Mouse (Mus musculus): ENCODE results near the gene Pet117. TPM values are rescaled to one million over a fixed set of nuclear protein-coding genes. Genes with fewer than 3 reads are reported as not detected.
"Not testable (repeated sequence)": the region's sequence is repeated elsewhere in the genome, so short reads cannot be mapped to it uniquely, and the experiment has no call there.

The Pet117 gene
- polyA plus RNA-seq, 1 experiment from 2014 or later = 3.8 TPM

DNA sequence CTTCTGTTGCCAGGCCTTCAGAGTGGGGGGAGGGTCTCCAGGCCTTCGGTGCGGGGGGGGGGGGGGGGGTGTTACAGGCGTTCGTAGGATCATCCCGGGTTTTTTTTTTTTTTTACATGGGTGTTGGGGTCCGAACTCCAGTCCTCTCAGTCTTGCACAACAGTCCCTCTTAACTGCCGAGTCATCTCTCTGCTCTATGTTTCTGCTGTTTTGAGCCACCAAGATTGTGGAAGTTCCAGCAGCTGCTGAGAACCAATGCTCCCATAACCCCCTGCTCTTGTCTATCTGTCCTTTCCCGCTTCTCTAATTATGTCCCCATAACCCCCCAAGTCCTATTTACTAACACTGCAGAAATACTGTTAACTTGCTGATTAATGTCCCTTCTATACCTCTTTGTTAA is 31.1 kb upstream of the Pet117 start:
- no peak overlapping the region for H3K9ac ChIP-seq
- peaks cover 5% of the 10 kb centered on the region; the same call in 1 of the 2 replicates for H3K4me1 ChIP-seq (replicated peaks)
- H3K9me3 ChIP-seq (replicated peaks) = no peaks in the 10 kb centered on the region
- WGBS = 60% methylated on average over 8 of the region's 8 CpGs
- H3K36me3 ChIP-seq = no peaks in the 10 kb centered on the region
- H3K4me2 ChIP-seq = no peak overlapping the region
- no peak for ATAC-seq (ENCODE audit: insufficient number of reproducible peaks, low FRiP score)
- no peak overlapping the region for H3K27ac ChIP-seq (ENCODE audit: poor library complexity, severe bottlenecking)
- H3K4me3 ChIP-seq = no peak overlapping the region
- H3K27me3 ChIP-seq (replicated peaks) = peaks cover 37% of the 10 kb centered on the region

GRCm38 (mm10) chr2:144338149-144338548 is 30.6 kb upstream of the Pet117 start:
- H3K27me3 ChIP-seq (replicated peaks) = peaks cover 33% of the 10 kb centered on the region
- H3K27ac ChIP-seq (ENCODE audit: poor library complexity, severe bottlenecking); H3K9ac ChIP-seq; H3K4me3 ChIP-seq; H3K4me2 ChIP-seq; H3K9me3 ChIP-seq (replicated peaks); ATAC-seq (ENCODE audit: insufficient number of reproducible peaks, low FRiP score); H3K36me3 ChIP-seq; H3K4me1 ChIP-seq (replicated peaks): not testable (repeated sequence)
- 83% methylated on average over 6 of the region's 6 CpGs for WGBS

DNA sequence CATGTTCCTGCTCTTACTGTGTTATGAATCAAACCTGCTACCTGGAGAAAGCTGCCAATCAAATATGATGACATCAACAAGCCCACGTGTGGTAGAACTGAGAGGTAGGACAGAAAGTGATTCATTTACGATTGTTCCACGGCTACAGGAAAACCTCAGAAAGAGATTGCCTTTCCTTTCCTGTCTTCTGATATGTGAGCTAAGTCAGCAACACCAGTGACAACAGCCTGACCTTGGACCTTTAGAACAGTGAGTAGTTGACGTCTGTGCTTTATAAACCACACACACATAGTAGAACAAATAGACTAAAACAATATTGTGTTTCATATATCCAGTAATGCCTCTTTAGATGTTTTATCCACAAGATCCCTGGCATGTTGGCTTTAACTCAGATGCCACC is 25.6 kb upstream of the Pet117 start:
- ATAC-seq (ENCODE audit: insufficient number of reproducible peaks, low FRiP score) = no peak
- Histone ChIP-seq H3K27me3 (replicated peaks) (no peaks in the 10 kb centered on the region), H3K27ac (ENCODE audit: poor library complexity, severe bottlenecking) (no peak overlapping the region), H3K4me1 (replicated peaks) (no peaks in the 10 kb centered on the region), H3K9me3 (replicated peaks) (no peaks in the 10 kb centered on the region), H3K9ac (no peak overlapping the region), H3K4me3 (no peak overlapping the region), H3K36me3 (no peaks in the 10 kb centered on the region), H3K4me2 (no peak overlapping the region)
- 57% methylated on average over 4 of the region's 4 CpGs for WGBS

DNA sequence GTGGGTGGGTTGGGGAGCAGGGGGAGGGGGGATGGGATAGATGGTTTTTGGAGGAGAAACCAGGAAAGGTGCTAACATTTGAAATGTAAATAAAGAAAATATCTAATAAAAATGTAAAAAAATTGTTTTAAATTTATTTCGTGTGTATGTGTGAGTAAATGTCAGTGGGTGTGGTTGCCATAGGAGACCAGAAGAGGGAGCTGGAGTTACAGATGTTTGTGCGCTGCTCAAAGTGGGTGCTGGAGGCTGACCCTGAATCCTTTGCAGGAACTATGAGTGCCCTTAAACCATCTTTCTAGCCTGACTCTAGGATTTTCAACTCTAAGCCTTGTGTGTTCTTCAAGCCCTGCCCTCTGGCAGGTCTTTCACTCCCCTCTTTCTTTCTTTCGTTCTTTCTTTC is 20.3 kb upstream of the Pet117 start:
- WGBS = 62% methylated on average over 3 of the region's 3 CpGs
- Histone ChIP-seq H3K4me3 (no peak overlapping the region), H3K9ac (no peak overlapping the region), H3K27me3 (replicated peaks) (no peaks in the 10 kb centered on the region), H3K9me3 (replicated peaks) (no peaks in the 10 kb centered on the region), H3K4me2 (no peak overlapping the region), H3K27ac (ENCODE audit: poor library complexity, severe bottlenecking) (no peak overlapping the region), H3K4me1 (replicated peaks) (no peaks in the 10 kb centered on the region), H3K36me3 (no peaks in the 10 kb centered on the region)
- ATAC-seq (ENCODE audit: insufficient number of reproducible peaks, low FRiP score) = no peak

- ATAC-seq (ENCODE audit: insufficient number of reproducible peaks, low FRiP score) = no peak
- WGBS = 82% methylated on average over 11 of the region's 11 CpGs
- no peaks in the 10 kb centered on the region for H3K27me3 ChIP-seq (replicated peaks)
Measured at GRCm38 (mm10) chr2:144352843-144353242, 16.0 kb upstream of the Pet117 start.

DNA sequence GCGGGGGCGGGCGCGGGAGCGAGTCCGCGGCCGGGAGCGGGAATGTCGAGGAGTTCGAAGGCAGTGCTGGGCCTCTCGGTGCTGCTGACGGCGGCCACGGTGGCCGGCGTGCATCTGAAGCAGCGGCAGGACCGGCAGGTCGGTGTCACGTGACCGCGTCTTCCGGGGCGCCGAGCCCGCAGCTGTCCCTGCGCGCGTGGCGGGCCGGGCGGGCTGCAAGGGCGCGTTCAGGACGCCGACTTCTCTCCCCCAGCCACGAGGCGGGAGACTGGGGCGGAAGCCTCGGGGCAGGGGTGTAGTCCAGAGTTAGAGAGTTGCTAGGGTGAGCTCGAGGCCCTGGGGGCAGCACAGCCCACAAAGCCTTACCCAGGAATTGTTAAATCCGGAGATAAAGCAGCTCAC is 225 bp downstream of the Pet117 start:
- Histone ChIP-seq H3K4me3 (peak overlapping the region; percentile 72), H3K9me3 (replicated peaks) (no peaks in the 10 kb centered on the region), H3K4me1 (replicated peaks) (peaks cover 17% of the 10 kb centered on the region), H3K4me2 (peak overlapping the region; percentile 82), H3K27me3 (replicated peaks) (no peaks in the 10 kb centered on the region), H3K9ac (peak overlapping the region; percentile 87), H3K27ac (ENCODE audit: poor library complexity, severe bottlenecking) (peak overlapping the region; percentile 90), H3K36me3 (peaks cover 11% of the 10 kb centered on the region)
- 0% methylated on average over 41 of the region's 43 CpGs for WGBS
- peak; percentile 86 for ATAC-seq (ENCODE audit: insufficient number of reproducible peaks, low FRiP score)

More at GRCm38 (mm10) chr2:144352843-144353242, 16.0 kb upstream of the Pet117 start:
- Histone ChIP-seq H3K4me3 (no peak overlapping the region), H3K4me1 (replicated peaks) (no peaks in the 10 kb centered on the region), H3K36me3 (no peaks in the 10 kb centered on the region), H3K27ac (ENCODE audit: poor library complexity, severe bottlenecking) (no peak overlapping the region), H3K4me2 (no peak overlapping the region), H3K9ac (no peak overlapping the region), H3K9me3 (replicated peaks) (no peaks in the 10 kb centered on the region)

- H3K4me3 ChIP-seq = peak overlapping the region; percentile 72
- H3K27me3 ChIP-seq (replicated peaks) = no peaks in the 10 kb centered on the region
- H3K4me2 ChIP-seq = peak overlapping the region; percentile 82
- peaks cover 16% of the 10 kb centered on the region for H3K36me3 ChIP-seq
- H3K9me3 ChIP-seq (replicated peaks) = no peaks in the 10 kb centered on the region
- peak overlapping the region; percentile 87 for H3K9ac ChIP-seq
- peak overlapping the region; percentile 90 for H3K27ac ChIP-seq (ENCODE audit: poor library complexity, severe bottlenecking)
- under 1% methylated on average over 12 of the region's 12 CpGs for WGBS
- H3K4me1 ChIP-seq (replicated peaks) = peaks cover 17% of the 10 kb centered on the region
- no peak for ATAC-seq (ENCODE audit: insufficient number of reproducible peaks, low FRiP score)
Measured at GRCm38 (mm10) chr2:144369511-144369910, 715 bp downstream of the Pet117 start.

DNA sequence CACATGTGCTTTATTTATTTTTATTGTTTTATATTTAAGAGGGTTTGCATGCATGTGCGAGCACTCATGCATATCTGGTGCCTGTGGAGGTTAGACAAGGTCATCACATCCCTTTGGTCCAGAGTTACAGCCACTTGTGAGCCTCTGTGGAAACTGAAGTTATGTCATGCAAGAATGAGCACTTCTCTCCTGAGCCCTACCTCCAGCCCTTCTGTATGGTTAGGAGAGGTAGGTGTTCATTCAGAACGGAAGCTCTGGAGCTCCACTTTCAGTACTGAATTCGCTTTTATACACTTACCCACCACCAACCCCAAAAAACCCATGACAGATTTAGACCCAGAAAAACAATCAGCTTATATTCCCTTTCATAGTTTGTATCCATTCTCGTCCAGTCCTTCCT is 2.8 kb downstream of the Pet117 start:
- Histone ChIP-seq H3K9me3 (replicated peaks) (no peaks in the 10 kb centered on the region), H3K4me3 (no peak overlapping the region), H3K9ac (no peak overlapping the region), H3K36me3 (peaks cover 35% of the 10 kb centered on the region), H3K4me1 (replicated peaks) (peaks cover 17% of the 10 kb centered on the region), H3K4me2 (no peak overlapping the region), H3K27ac (ENCODE audit: poor library complexity, severe bottlenecking) (no peak overlapping the region), H3K27me3 (replicated peaks) (no peaks in the 10 kb centered on the region)
- 72% methylated on average over 4 of the region's 4 CpGs for WGBS
- no peak for ATAC-seq (ENCODE audit: insufficient number of reproducible peaks, low FRiP score)

GRCm38 (mm10) chr2:144373063-144373462 is 4.3 kb downstream of the Pet117 start:
- no peak overlapping the region for H3K9ac ChIP-seq
- WGBS = 93% methylated on average over 9 of the region's 9 CpGs
- H3K36me3 ChIP-seq = peaks cover 49% of the 10 kb centered on the region
- no peak overlapping the region for H3K4me3 ChIP-seq
- no peaks in the 10 kb centered on the region for H3K9me3 ChIP-seq (replicated peaks)
- no peak overlapping the region for H3K4me2 ChIP-seq
- H3K27me3 ChIP-seq (replicated peaks) = no peaks in the 10 kb centered on the region
- no peak for ATAC-seq (ENCODE audit: insufficient number of reproducible peaks, low FRiP score)
- H3K4me1 ChIP-seq (replicated peaks) = peaks cover 17% of the 10 kb centered on the region
- no peak overlapping the region for H3K27ac ChIP-seq (ENCODE audit: poor library complexity, severe bottlenecking)

- Histone ChIP-seq H3K27me3 (replicated peaks) (no peaks in the 10 kb centered on the region), H3K4me3 (no peak overlapping the region), H3K4me1 (replicated peaks) (peaks cover 16% of the 10 kb centered on the region), H3K9ac (no peak overlapping the region), H3K9me3 (replicated peaks) (no peaks in the 10 kb centered on the region), H3K4me2 (no peak overlapping the region), H3K27ac (ENCODE audit: poor library complexity, severe bottlenecking) (no peak overlapping the region), H3K36me3 (peaks cover 70% of the 10 kb centered on the region)
- ATAC-seq (ENCODE audit: insufficient number of reproducible peaks, low FRiP score) = no peak
- WGBS = 90% methylated on average over 10 of the region's 10 CpGs
Measured at GRCm38 (mm10) chr2:144375063-144375703, 6.4 kb downstream of the Pet117 start.

DNA sequence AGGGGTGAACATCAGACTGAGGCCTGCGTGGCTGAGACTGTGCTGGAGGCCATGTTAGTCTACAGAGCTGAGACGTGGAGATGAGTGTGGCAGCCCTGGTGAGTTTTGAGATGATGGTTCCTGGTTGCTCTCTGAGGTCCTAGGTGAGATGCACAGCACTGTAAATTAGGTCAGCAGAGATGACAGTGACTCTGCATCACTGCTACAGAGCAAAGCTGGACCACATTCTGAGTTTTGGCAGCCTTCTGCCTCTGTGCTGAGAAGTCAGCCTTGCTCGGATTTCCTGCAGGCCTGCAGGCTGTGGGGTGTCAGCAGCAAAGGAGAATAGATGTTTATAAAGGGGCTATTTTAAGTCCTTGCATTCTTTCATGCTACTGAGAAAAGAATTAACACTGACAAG is 12.5 kb downstream of the Pet117 start:
- Histone ChIP-seq H3K4me1 (replicated peaks) (peaks cover 15% of the 10 kb centered on the region; the same call in 1 of the 2 replicates), H3K27ac (ENCODE audit: poor library complexity, severe bottlenecking) (no peak overlapping the region), H3K27me3 (replicated peaks) (no peaks in the 10 kb centered on the region), H3K9me3 (replicated peaks) (no peaks in the 10 kb centered on the region), H3K36me3 (peaks cover 91% of the 10 kb centered on the region), H3K4me2 (no peak overlapping the region), H3K4me3 (no peak overlapping the region), H3K9ac (no peak overlapping the region)
- 78% methylated on average over 3 of the region's 3 CpGs for WGBS
- ATAC-seq (ENCODE audit: insufficient number of reproducible peaks, low FRiP score) = no peak

DNA sequence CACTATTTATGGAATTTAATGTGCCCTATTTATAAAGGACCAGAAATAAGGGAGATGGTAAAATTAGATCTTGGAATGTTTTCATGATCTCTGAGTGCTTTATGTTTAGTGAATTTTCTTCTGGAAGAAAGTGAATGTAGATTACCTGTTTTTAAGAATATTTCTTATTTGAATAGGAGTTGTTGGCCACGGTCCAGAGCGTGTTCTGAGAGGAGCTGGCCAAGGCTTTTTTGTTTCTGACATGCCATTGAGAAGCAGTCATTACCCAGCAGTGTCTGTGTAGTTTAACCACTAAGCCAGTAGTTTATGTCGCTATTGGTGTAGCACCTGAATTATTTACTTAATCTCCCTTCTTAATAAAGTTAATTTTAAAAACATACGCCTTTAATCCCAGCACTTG is 12.9 kb downstream of the Pet117 start:
- H3K4me1 ChIP-seq (replicated peaks) = peaks cover 17% of the 10 kb centered on the region; the same call in 1 of the 2 replicates
- ATAC-seq (ENCODE audit: insufficient number of reproducible peaks, low FRiP score) = no peak
- H3K36me3 ChIP-seq = peaks cover 90% of the 10 kb centered on the region
- H3K4me3 ChIP-seq = no peak overlapping the region
- no peak overlapping the region for H3K9ac ChIP-seq
- H3K4me2 ChIP-seq = no peak overlapping the region
- 88% methylated on average over 4 of the region's 4 CpGs for WGBS
- H3K9me3 ChIP-seq (replicated peaks) = no peaks in the 10 kb centered on the region
- H3K27me3 ChIP-seq (replicated peaks) = no peaks in the 10 kb centered on the region
- no peak overlapping the region for H3K27ac ChIP-seq (ENCODE audit: poor library complexity, severe bottlenecking)
